Mouse (Mus musculus) limb, embryonic 15.5 days (tissue): ENCODE data around the gene Ndc1. TPM values are rescaled to one million over a fixed set of nuclear protein-coding genes. Genes with fewer than 3 reads are reported as not detected.
A peak's percentile ranks its signal among the peaks of the same experiment; 100 is the strongest.

Experiments
- ATAC-seq: fragments of 200-750 bp; cut with Nextera tagmentation; 2 replicates; pipeline ENCODE4 v1.8.0; 2017; ENCODE audit warnings: low read depth, moderate TSS enrichment; ENCODE audit not compliant: insufficient number of reproducible peaks, low FRiP score, low TSS enrichment
- H3K27ac ChIP-seq: fragments of 300-500 bp; sonication (generic); 2 replicates; pipeline ENCODE4 v1.5.1; 2015; ENCODE audit warnings: moderate library complexity, mild to moderate bottlenecking, inconsistent platforms
- H3K27me3 ChIP-seq: fragments of 300-500 bp; sonication (generic); 2 replicates; pipeline ENCODE4 v1.6.1; 2015; ENCODE audit warnings: inconsistent platforms
- H3K36me3 ChIP-seq: fragments of 300-500 bp; sonication (generic); 2 replicates; pipeline ENCODE4 v1.6.1; 2015; ENCODE audit warnings: inconsistent platforms
- H3K4me1 ChIP-seq: fragments of 300-500 bp; sonication (generic); 2 replicates; pipeline ENCODE4 v1.6.1; 2015; ENCODE audit warnings: inconsistent platforms
- H3K4me2 ChIP-seq: fragments of 300-500 bp; sonication (generic); 2 replicates; pipeline ENCODE4 v1.6.1; 2015; ENCODE audit warnings: mild to moderate bottlenecking, inconsistent platforms
- H3K4me3 ChIP-seq: fragments of 300-500 bp; sonication (generic); 2 replicates; pipeline ENCODE4 v1.5.1; 2015; ENCODE audit warnings: mild to moderate bottlenecking, inconsistent platforms
- H3K9ac ChIP-seq: fragments of 300-500 bp; sonication (generic); 2 replicates; pipeline ENCODE4 v1.6.1; 2015; ENCODE audit warnings: inconsistent platforms
- H3K9me3 ChIP-seq: fragments of 300-500 bp; sonication (generic); 2 replicates; pipeline ENCODE4 v1.6.1; 2016; ENCODE audit warnings: inconsistent platforms
- WGBS: fragments of 180-500 bp; shearing (Covaris S2); methylation state at CpG from one replicate; pipeline ENCODE4 v1.1.7; 2015; 5-methylcytosine and 5-hydroxymethylcytosine counted together
- polyA plus RNA-seq: library from polyadenylated mRNA; unstranded; fragments of >200 nt; fragmentation: Nextera tagmentation; extraction: Ambion mirVana; gene quantifications from 2 replicates; pipeline ENCODE4 v1.2.1, GENCODE M21; 2015

The Ndc1 gene
- polyA plus RNA-seq, 1 experiment from 2014 or later = 27.1 TPM

GRCm38 (mm10) chr4:107426631-107427030, 59.0 kb downstream of the Ndc1 start:
- 78% methylated on average over 9 of the region's 9 CpGs for WGBS
- H3K9ac ChIP-seq = no peak overlapping the region
- H3K9me3 ChIP-seq = no peaks in the 10 kb centered on the region
- no peaks in the 10 kb centered on the region for H3K36me3 ChIP-seq
- H3K4me3 ChIP-seq = no peak overlapping the region
- no peak overlapping the region for H3K4me2 ChIP-seq
- H3K27ac ChIP-seq = no peak overlapping the region
- no peak for ATAC-seq
- H3K4me1 ChIP-seq = peaks cover 5% of the 10 kb centered on the region; the same call in 1 of the 2 replicates
- peaks cover 9% of the 10 kb centered on the region; the same call in 1 of the 2 replicates for H3K27me3 ChIP-seq

DNA sequence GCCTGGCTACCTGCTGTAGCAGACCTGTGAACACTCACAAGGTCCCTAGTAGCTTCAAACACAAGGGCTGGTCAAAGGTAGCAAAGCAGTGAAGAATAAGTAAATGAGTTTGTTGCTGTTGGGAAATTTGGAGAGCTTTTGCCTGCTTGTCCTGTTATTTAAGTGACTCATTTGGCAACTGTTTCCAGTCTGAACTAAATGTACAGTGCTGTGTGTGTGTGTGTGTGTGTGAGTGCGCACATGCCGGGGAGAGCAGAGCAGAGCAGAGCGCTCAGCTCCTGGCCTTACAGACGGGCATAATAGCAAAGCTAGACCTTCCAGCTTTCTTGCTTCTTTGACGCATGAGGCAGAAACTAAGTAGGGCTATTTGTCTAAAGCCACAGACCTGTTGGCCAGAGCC, 65.1 kb downstream of the Ndc1 start:
- no peak for ATAC-seq
- Histone ChIP-seq H3K4me3 (no peak overlapping the region), H3K9me3 (no peaks in the 10 kb centered on the region), H3K9ac (no peak overlapping the region), H3K4me2 (no peak overlapping the region), H3K27me3 (peaks cover 60% of the 10 kb centered on the region), H3K36me3 (no peaks in the 10 kb centered on the region), H3K27ac (no peak overlapping the region), H3K4me1 (peaks cover 17% of the 10 kb centered on the region)
- 79% methylated on average over 5 of the region's 5 CpGs for WGBS

GRCm38 (mm10) chr4:107433998-107434355, 66.4 kb downstream of the Ndc1 start:
- Histone ChIP-seq H3K27me3 (peaks cover 71% of the 10 kb centered on the region), H3K4me2 (peak overlapping the region; percentile 96), H3K9me3 (no peaks in the 10 kb centered on the region), H3K4me1 (peaks cover 29% of the 10 kb centered on the region), H3K27ac (no peak overlapping the region), H3K4me3 (peak overlapping the region; percentile 62), H3K36me3 (no peaks in the 10 kb centered on the region), H3K9ac (peak overlapping the region; percentile 45; the same call in 1 of the 2 replicates)
- 9% methylated on average over 15 of the region's 15 CpGs for WGBS
- no peak for ATAC-seq

- H3K4me2 ChIP-seq = peak within 1 kb of the TSS; percentile 96
- H3K27ac ChIP-seq = no peak within 1 kb of the TSS
- under 1% methylated on average over 87 of the region's 112 CpGs for WGBS
- ATAC-seq = peak; percentile 78
- peak within 1 kb of the TSS; percentile 45 for H3K9ac ChIP-seq
- H3K9me3 ChIP-seq = no peaks in the 10 kb centered on the region
- peaks cover 76% of the 10 kb centered on the region for H3K27me3 ChIP-seq
- peaks cover 35% of the 10 kb centered on the region for H3K4me1 ChIP-seq
- no peaks in the 10 kb centered on the region for H3K36me3 ChIP-seq
- H3K4me3 ChIP-seq = peak within 1 kb of the TSS; percentile 62
These were observed 67.0 kb downstream of the Ndc1 start, which contains the start of gene Glis1 for GRCm38 (mm10) chr4:107434356-107435237. Gene Glis1, plus strand, starts transcription at chr4:107434591.

- WGBS = 2% methylated on average over 47 of the region's 47 CpGs
- peak overlapping the region; percentile 96 for H3K4me2 ChIP-seq
- peaks cover 38% of the 10 kb centered on the region for H3K4me1 ChIP-seq
- no peaks in the 10 kb centered on the region for H3K9me3 ChIP-seq
- H3K9ac ChIP-seq = peak overlapping the region; percentile 45
- peaks cover 72% of the 10 kb centered on the region for H3K27me3 ChIP-seq
- H3K4me3 ChIP-seq = peak overlapping the region; percentile 62
- no peaks in the 10 kb centered on the region for H3K36me3 ChIP-seq
- ATAC-seq = no peak
- H3K27ac ChIP-seq = no peak overlapping the region
These were observed 67.8 kb downstream of the Ndc1 start for GRCm38 (mm10) chr4:107435238-107435946.

GRCm38 (mm10) chr4:107436476-107436875, 68.9 kb downstream of the Ndc1 start:
- 87% methylated on average over 7 of the region's 7 CpGs for WGBS
- H3K9ac ChIP-seq = no peak overlapping the region
- H3K9me3 ChIP-seq = no peaks in the 10 kb centered on the region
- ATAC-seq = no peak
- peak overlapping the region; percentile 17; the same call in 1 of the 2 replicates for H3K4me2 ChIP-seq
- peaks cover 49% of the 10 kb centered on the region for H3K4me1 ChIP-seq
- no peak overlapping the region for H3K4me3 ChIP-seq
- H3K27me3 ChIP-seq = peaks cover 76% of the 10 kb centered on the region
- no peak overlapping the region for H3K27ac ChIP-seq
- H3K36me3 ChIP-seq = no peaks in the 10 kb centered on the region

DNA sequence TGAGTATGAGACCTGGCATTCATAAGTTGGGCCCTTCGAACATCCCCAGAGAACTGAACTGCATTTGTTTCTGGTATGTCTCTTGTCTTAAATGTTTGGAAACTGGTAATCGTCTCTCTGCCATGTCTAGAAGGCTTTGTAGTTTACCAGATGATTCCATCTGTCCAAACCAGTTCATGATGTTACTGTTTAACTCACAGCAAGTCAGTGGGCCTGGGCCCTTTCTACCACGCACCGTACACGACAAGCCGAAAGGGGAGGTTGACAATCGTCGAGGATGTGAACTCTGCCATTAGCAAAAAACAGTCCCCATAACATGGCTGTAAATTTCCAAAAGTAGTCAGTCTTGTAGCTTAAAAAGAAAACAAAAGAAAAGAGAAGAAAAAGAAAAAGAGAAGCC, 71.2 kb downstream of the Ndc1 start:
- ATAC-seq = no peak
- Histone ChIP-seq H3K4me1 (peaks cover 66% of the 10 kb centered on the region), H3K4me2 (no peak overlapping the region), H3K9ac (no peak overlapping the region), H3K36me3 (no peaks in the 10 kb centered on the region), H3K4me3 (no peak overlapping the region), H3K27ac (no peak overlapping the region), H3K9me3 (no peaks in the 10 kb centered on the region), H3K27me3 (peaks cover 65% of the 10 kb centered on the region)
- WGBS = 79% methylated on average over 8 of the region's 8 CpGs

GRCm38 (mm10) chr4:107440306-107440705, 72.7 kb downstream of the Ndc1 start:
- WGBS = 28% methylated on average over 13 of the region's 13 CpGs
- H3K27ac ChIP-seq = no peak overlapping the region
- peak overlapping the region; percentile 32 for H3K4me2 ChIP-seq
- no peaks in the 10 kb centered on the region for H3K9me3 ChIP-seq
- peaks cover 60% of the 10 kb centered on the region for H3K27me3 ChIP-seq
- peaks cover 59% of the 10 kb centered on the region for H3K4me1 ChIP-seq
- ATAC-seq = no peak
- no peaks in the 10 kb centered on the region for H3K36me3 ChIP-seq
- H3K4me3 ChIP-seq = no peak overlapping the region
- H3K9ac ChIP-seq = no peak overlapping the region

GRCm38 (mm10) chr4:107442288-107442687, 74.7 kb downstream of the Ndc1 start:
- Histone ChIP-seq H3K27ac (no peak overlapping the region), H3K9me3 (no peaks in the 10 kb centered on the region), H3K9ac (no peak overlapping the region), H3K36me3 (no peaks in the 10 kb centered on the region), H3K27me3 (peaks cover 55% of the 10 kb centered on the region), H3K4me2 (peak overlapping the region; percentile 39), H3K4me1 (peaks cover 57% of the 10 kb centered on the region), H3K4me3 (0 out of 2 replicates have a peak overlapping the region, but pooled peaks have one; percentile 11)
- no peak for ATAC-seq
- 33% methylated on average over 11 of the region's 11 CpGs for whole genome bisulfite sequencing

- Histone ChIP-seq H3K27ac (no peak overlapping the region), H3K9me3 (no peaks in the 10 kb centered on the region), H3K36me3 (no peaks in the 10 kb centered on the region), H3K4me3 (no peak overlapping the region), H3K4me2 (peak overlapping the region; percentile 39), H3K4me1 (peaks cover 57% of the 10 kb centered on the region), H3K27me3 (peaks cover 48% of the 10 kb centered on the region), H3K9ac (no peak overlapping the region)
- WGBS = 27% methylated on average over 16 of the region's 16 CpGs
- ATAC-seq = no peak
These were observed 75.4 kb downstream of the Ndc1 start for GRCm38 (mm10) chr4:107442891-107443483.

- Histone ChIP-seq H3K4me3 (no peak overlapping the region), H3K27ac (no peak overlapping the region), H3K4me2 (peak overlapping the region; percentile 39; the same call in 1 of the 2 replicates), H3K27me3 (peaks cover 44% of the 10 kb centered on the region), H3K9ac (no peak overlapping the region), H3K36me3 (no peaks in the 10 kb centered on the region), H3K4me1 (peaks cover 53% of the 10 kb centered on the region), H3K9me3 (no peaks in the 10 kb centered on the region)
- no peak for ATAC-seq
- WGBS = 43% methylated on average over 11 of the region's 11 CpGs
These were observed 76.0 kb downstream of the Ndc1 start for GRCm38 (mm10) chr4:107443621-107444020.
